Mouse (Mus musculus) heart, postnatal 0 days (tissue): Measurements from ENCODE around the gene Twsg1.

Experiments
- CTCF ChIP-seq: IDR thresholded peaks from 2 replicates; pipeline ENCODE4 v1.5.1; 2016; ENCODE audit warnings: antibody characterized with exemption, control low read depth, low read depth
- EP300 ChIP-seq: IDR thresholded peaks from 2 replicates; pipeline ENCODE4 v1.6.1; 2016; ENCODE audit warnings: antibody characterized with exemption, low read depth

GRCm38 (mm10) chr17:65914083-65914482 lies 36.9 kb downstream of the Twsg1 start:
- TF ChIP-seq CTCF, result no peak
- TF ChIP-seq EP300, result no peak
